Mouse (Mus musculus) heart, embryonic 14.5 days (tissue): ENCODE results near the gene Kif3b. TPM values are rescaled to one million over a fixed set of nuclear protein-coding genes. Genes with fewer than 3 reads are reported as not detected.
A peak's percentile ranks its signal among the peaks of the same experiment; 100 is the strongest.

Source experiments
- ATAC-seq: fragments of 200-750 bp; cut with Nextera tagmentation; 2 replicates; pipeline ENCODE4 v1.8.0; 2017; ENCODE audit warnings: low read depth, moderate TSS enrichment; ENCODE audit not compliant: insufficient number of reproducible peaks, insufficient read depth, low FRiP score
- H3K27ac ChIP-seq, 2 experiments: fragments of 200-500 bp in 1 of 2; fragments of 300-500 bp in 1 of 2; sonication (generic) in 1 of 2; replicated peaks in 1 of 2; 2 replicates each; pipeline ENCODE4 v1.5.1; 2012 to 2014; ENCODE audit warnings: low read depth in 2 of 2, low read length in 2 of 2, control low read depth in 1 of 2, mild to moderate bottlenecking in 1 of 2, mixed read lengths in 1 of 2; ENCODE audit not compliant: control insufficient read depth in 1 of 2, insufficient read depth in 1 of 2
- H3K27me3 ChIP-seq: fragments of 300-500 bp; sonication (generic); 2 replicates; pipeline ENCODE4 v1.6.1; 2014; ENCODE audit warnings: mild to moderate bottlenecking, low read length, control low read depth; ENCODE audit not compliant: control insufficient read depth, insufficient read depth
- H3K36me3 ChIP-seq: fragments of 300-500 bp; sonication (generic); 2 replicates; pipeline ENCODE4 v1.6.1; 2014; ENCODE audit warnings: mild to moderate bottlenecking, control low read depth, low read length, mixed read lengths; ENCODE audit not compliant: control insufficient read depth, insufficient read depth
- H3K4me1 ChIP-seq, 2 experiments: fragments of 200-500 bp in 1 of 2; fragments of 300-500 bp in 1 of 2; sonication (generic) in 1 of 2; 2 replicates each; pipeline ENCODE4 v1.6.1; 2012 to 2014; ENCODE audit warnings: low read length in 2 of 2, control low read depth in 1 of 2, mixed read lengths in 1 of 2; ENCODE audit not compliant: control insufficient read depth in 2 of 2, insufficient read depth in 2 of 2
- H3K4me2 ChIP-seq: fragments of 300-500 bp; sonication (generic); 2 replicates; pipeline ENCODE4 v1.6.1; 2014; ENCODE audit warnings: mild to moderate bottlenecking, low read length
- H3K4me3 ChIP-seq, 2 experiments: fragments of 200-500 bp in 1 of 2; fragments of 300-500 bp in 1 of 2; sonication (generic) in 1 of 2; 2 replicates each; pipeline ENCODE4 v1.5.1; 2012 to 2014; ENCODE audit warnings: low read length in 2 of 2, mild to moderate bottlenecking in 2 of 2, control low read depth in 1 of 2, low read depth in 1 of 2, moderate library complexity in 1 of 2; ENCODE audit not compliant: control insufficient read depth in 1 of 2, insufficient read depth in 1 of 2
- H3K9ac ChIP-seq: fragments of 300-500 bp; sonication (generic); 2 replicates; pipeline ENCODE4 v1.6.1; 2014; ENCODE audit warnings: mild to moderate bottlenecking, low read length
- H3K9me3 ChIP-seq: fragments of 300-500 bp; sonication (generic); 2 replicates; pipeline ENCODE4 v1.6.1; 2016; ENCODE audit warnings: low read length, control low read depth; ENCODE audit not compliant: control insufficient read depth
- WGBS: fragments of 180-500 bp; shearing (Covaris S2); extraction: QIAGEN DNeasy Blood & Tissue Kit; methylation state at CpG from one replicate; pipeline ENCODE4 v1.1.7; 2014; 5-methylcytosine and 5-hydroxymethylcytosine counted together
- polyA plus RNA-seq: library from polyadenylated mRNA; unstranded; fragments of >200 nt; fragmentation: Nextera tagmentation; extraction: Ambion mirVana; gene quantifications from 2 replicates; pipeline ENCODE4 v1.2.1, GENCODE M21; 2014

Kif3b gene
- polyA plus RNA-seq: 3.8 and 4.5 TPM in 2 replicates

DNA sequence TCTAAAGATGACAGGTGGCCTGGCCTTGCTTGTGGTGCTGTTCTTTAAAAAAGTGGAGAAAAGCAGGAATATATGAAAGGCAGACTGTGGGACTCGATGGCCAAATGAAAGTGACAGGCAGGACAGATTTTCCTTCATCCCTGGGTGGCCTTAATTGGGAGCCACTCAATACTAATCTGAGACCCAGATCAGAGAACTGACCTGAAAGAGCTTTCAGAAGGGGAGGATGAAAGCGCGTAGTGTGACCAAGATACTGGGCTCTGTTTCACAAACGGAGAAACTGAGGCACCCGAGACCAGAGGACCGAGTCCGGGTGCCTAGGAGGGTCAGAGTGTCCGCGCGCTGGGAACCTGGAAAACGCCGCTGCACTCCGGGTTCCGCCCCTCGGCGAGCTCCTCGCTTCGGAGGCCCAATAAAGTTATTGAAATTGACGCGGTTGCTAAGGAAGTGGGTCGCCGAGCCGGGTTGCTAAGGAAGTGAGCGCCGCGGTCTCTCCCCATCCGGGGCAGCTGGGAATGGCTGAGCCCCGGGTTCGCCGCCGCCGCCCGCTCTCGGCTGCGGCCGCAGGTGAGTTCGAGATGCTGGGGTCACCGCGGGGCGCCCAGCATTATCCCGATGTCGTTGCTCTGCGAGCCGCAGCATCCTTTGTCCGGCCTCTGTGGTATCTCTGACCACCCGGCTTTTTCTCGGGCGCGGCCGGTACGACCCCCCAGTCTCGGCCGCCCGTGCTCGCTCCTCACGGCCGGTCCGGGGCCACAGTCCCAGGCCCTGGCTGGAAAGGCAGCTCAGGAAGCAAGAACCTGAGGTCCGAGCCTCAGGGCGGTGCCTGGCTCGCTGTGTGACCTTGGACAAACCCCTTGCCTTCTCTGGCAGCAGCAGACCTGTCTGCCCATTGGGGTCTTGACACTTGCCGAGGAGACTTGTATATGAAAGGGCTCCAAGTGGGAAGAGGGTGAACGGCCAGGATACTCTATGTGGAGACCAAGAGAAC, at the start of gene Kif3b:
Gene Kif3b (plus strand): TSS at position 476 of the 991 bp plus-strand sequence.
- Histone ChIP-seq H3K4me2 (peak within 1 kb of the TSS; percentile 91), H3K27ac (0 out of 4 replicates have a peak within 1 kb of the TSS, but pooled peaks of 1 of the 2 experiments have one; percentile 20), H3K4me3 (peak within 1 kb of the TSS; percentile 88 to 95), H3K27me3 (no peaks in the 10 kb centered on the region), H3K9ac (peak within 1 kb of the TSS; percentile 91), H3K9me3 (no peaks in the 10 kb centered on the region), H3K4me1 (peaks cover 12% of the 10 kb centered on the region in 2 experiments), H3K36me3 (0 out of 2 replicates have a peak, but pooled peaks cover 3% of the 10 kb centered on the region)
- under 1% methylated on average over 63 of the region's 63 CpGs for WGBS
- peak; percentile 79 for ATAC-seq

DNA sequence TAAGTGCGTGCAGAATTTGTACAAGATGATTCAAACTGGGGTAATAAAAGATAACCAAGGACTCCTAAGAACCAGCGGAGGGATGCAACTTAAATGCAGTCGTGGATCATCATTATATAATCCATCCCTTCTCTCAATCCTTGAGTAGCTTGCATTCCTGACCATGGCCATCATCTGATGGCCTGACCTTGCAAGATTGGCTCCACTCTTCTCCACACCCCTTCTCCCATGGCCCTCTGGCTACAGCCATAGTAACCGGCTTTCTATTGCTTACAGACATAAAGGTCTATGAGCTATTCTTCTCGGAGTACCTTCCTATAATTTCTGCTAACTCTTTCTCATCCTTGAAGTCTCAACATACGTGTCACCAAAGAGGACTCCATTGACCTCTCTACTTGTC, 49.1 kb upstream of the Kif3b start:
- H3K27ac ChIP-seq: peak overlapping the region in 1 of 2 experiments; percentile 95; a peak in 1 of 4 replicates
- H3K36me3 ChIP-seq: peaks cover 28% of the 10 kb centered on the region
- peak overlapping the region; percentile 97 to 98; a peak in 3 of 4 replicates for H3K4me3 ChIP-seq
- H3K27me3 ChIP-seq: no peaks in the 10 kb centered on the region
- H3K4me2 ChIP-seq: peak overlapping the region; percentile 84
- WGBS: 65% methylated on average over 6 of the region's 6 CpGs
- H3K9ac ChIP-seq: peak overlapping the region; percentile 99
- ATAC-seq: no peak
- peaks cover 9 to 37% of the 10 kb centered on the region in 2 experiments for H3K4me1 ChIP-seq
- H3K9me3 ChIP-seq: no peaks in the 10 kb centered on the region

DNA sequence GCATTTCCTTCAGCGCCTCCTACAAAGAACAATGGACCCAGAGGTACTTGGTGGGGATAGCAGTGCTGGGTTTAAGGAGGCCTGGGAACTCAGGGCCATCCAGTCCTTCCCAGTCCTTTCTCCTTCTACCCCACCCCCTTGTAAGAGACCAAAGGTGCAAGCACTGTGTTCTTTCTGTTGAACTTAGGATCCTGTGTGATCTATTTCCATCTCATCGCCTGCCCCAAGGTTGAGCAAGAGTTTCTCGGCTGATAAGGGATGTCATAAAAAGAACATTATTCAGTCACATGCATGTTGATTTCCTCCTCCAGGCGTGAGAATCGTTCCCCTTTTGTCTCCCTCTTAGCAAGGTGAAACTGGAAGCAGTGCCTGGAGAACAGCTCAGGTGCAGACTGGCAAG, 41.5 kb upstream of the Kif3b start:
- no peak overlapping the region for H3K4me2 ChIP-seq
- peaks cover 66% of the 10 kb centered on the region for H3K36me3 ChIP-seq
- no peak for ATAC-seq
- no peaks in the 10 kb centered on the region for H3K27me3 ChIP-seq
- WGBS: 77% methylated on average over 5 of the region's 5 CpGs
- no peaks in the 10 kb centered on the region for H3K4me1 ChIP-seq
- no peak overlapping the region for H3K9ac ChIP-seq
- H3K4me3 ChIP-seq: no peak overlapping the region
- no peaks in the 10 kb centered on the region for H3K9me3 ChIP-seq
- H3K27ac ChIP-seq: no peak overlapping the region

DNA sequence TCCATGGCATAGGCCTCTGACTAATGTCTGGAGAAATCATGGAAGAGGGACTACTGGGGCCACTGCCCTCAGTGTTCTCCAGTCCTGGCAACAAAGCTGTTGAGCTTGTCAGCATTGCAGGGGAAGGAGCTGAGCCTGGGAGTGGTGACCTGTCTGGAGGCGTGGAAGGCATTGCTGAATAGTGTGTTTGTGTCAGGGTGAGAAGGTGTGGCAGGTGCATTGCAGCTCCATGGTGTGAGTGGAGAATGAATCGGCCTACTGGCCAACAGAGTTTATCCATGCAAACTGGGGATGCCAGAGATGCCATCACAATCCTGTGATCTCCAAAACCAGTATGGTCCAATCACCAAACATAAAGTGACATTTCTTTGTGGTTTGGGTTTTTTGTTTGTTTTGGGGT, 34.6 kb upstream of the Kif3b start:
- WGBS: 66% methylated on average over 2 of the region's 2 CpGs

DNA sequence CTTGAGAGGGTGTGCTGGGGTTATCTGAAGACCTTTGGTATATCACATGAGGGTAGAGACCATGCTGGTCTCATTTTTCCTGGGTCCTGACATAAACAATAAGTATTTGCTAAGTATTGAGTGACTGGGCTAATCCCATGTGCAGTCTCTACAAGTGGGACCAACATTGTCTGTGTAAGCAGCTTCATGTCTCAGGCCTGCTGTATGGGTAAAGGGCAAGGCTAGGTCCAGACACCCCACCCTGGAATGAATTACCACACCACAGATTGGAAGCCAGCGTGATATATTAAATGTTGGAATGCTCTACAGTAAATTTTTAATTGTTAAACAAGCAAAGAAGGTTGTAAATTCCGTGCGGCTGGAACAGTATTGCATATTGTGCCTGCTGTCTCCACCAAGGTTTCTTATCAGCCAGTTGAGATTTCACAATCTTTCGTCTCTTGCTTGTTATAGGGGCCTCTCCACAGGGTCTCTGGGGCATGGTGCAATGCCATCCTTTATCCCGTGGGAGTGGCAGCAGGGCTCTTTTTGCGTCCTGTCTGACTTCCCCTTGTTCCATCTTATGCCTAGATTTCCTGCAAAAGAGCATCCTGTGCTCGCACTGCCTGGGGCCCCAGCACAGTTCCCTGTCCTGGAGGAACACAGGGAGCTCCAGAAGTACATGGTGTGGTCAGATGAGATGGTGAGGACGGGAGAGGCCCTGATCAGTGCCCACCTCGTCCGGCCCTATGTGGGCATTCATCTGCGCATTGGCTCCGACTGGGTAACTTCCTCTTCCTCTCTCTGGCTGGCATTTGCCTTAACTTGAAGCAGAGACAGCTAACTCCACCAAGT, 32.0 kb upstream of the Kif3b start:
- Histone ChIP-seq H3K27ac (no peak overlapping the region), H3K36me3 (peaks cover 30% of the 10 kb centered on the region)

More for the DNA sequence above, 34.6 kb upstream of the Kif3b start:
- ATAC-seq: no peak
- Histone ChIP-seq H3K4me2 (no peak overlapping the region), H3K36me3 (peaks cover 27% of the 10 kb centered on the region), H3K9me3 (no peaks in the 10 kb centered on the region), H3K9ac (no peak overlapping the region), H3K4me3 (no peak overlapping the region), H3K27ac (no peak overlapping the region), H3K4me1 (peaks cover 3 to 18% of the 10 kb centered on the region in 2 experiments; a peak in 3 of 4 replicates), H3K27me3 (no peaks in the 10 kb centered on the region)

DNA sequence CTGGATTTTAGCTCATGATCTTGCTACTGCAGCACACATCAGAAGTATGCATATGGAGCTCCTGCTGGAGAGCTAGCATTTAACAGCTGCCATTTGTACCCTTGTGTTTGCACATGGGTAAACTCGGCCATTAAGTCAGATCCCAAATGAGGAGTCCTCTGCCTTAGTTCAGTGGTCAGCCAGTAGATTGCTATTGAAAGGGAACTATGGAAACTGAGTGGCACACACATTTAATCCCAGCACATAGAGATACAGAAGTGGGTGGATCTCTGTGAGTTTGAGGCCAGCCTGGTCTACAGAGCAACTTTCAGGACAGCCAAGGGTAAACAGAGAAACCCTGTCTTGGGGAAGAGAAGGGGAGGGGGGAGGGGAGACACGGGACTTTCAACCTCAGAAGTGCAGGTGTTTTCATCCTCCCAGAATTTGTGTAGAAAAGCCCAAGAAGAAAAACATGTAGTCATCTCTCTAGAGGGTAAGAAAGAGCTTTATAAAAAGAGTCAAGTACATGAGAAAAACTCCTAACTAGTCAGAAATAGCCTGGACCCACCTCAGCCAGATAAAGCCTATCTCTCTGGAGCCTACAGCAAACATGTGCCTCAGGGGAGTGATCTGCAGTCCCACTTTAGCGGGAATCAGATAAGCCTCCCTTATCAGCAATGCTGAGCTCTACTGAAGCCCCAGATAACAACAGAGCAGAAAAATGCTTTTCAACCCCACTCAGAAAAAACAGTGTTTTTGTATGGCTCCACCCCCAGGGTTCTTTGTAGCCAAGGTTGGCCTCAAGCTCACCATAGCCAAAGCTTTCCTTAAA, 31.1 kb upstream of the Kif3b start:
- H3K9ac ChIP-seq: no peak overlapping the region
- ATAC-seq: no peak
- H3K4me2 ChIP-seq: no peak overlapping the region
- H3K9me3 ChIP-seq: no peaks in the 10 kb centered on the region
- peaks cover 3 to 18% of the 10 kb centered on the region in 2 experiments; a peak in 3 of 4 replicates for H3K4me1 ChIP-seq
- WGBS: 28% methylated on average over 3 of the region's 3 CpGs
- no peak overlapping the region for H3K27ac ChIP-seq
- H3K36me3 ChIP-seq: peaks cover 38% of the 10 kb centered on the region
- H3K27me3 ChIP-seq: no peaks in the 10 kb centered on the region
- no peak overlapping the region for H3K4me3 ChIP-seq

More for the DNA sequence above, 32.0 kb upstream of the Kif3b start:
- WGBS: 50% methylated on average over 12 of the region's 12 CpGs
- Histone ChIP-seq H3K27me3 (no peaks in the 10 kb centered on the region), H3K4me1 (peaks cover 3 to 18% of the 10 kb centered on the region in 2 experiments; a peak in 3 of 4 replicates), H3K4me2 (no peak overlapping the region), H3K9me3 (no peaks in the 10 kb centered on the region), H3K9ac (no peak overlapping the region), H3K4me3 (no peak overlapping the region)
- ATAC-seq: no peak
